Mouse (Mus musculus): Measurements from ENCODE around the gene Dazap1.

Gene Dazap1

DNA sequence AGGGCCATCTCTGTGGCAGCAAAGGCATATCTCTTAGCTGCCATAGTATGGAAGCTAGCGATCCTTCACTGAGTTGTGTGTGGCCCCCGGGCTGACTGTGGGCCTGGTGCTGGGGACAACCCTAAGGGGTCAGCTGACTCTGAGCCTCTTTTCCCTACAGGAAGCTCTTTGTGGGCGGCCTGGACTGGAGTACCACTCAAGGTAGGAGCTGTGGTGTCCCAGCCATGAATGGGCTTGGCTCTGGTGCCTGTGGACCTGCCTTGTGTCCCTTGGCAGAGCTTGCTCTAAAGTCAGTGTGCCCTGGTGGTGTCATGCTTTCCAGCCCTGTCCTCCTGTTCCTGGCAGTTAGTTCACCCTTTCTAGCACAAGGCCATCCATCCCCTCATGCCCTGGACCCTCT lies 12.6 kb downstream of the Dazap1 start:
- DNase-seq = no peak

DNA sequence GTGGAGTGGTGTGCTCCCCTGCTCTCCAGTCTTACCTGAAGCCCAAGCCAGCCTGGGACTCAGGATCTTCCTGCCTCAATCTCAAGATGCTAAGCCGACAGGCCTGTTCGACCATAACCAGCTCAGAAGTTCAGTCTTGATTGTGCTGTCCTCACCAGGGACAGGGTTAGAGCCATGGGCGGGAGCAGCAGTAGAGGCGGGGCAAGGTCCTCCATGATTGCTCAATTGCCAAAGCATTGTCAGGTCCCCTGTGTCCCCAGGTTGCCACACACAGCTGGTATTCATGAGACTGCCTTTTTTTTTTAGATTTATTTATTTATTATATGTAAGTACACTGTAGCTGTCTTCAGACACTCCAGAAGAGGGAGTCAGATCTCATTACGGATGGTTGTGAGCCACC lies 15.0 kb downstream of the Dazap1 start:
- no peak for DNase-seq

DNA sequence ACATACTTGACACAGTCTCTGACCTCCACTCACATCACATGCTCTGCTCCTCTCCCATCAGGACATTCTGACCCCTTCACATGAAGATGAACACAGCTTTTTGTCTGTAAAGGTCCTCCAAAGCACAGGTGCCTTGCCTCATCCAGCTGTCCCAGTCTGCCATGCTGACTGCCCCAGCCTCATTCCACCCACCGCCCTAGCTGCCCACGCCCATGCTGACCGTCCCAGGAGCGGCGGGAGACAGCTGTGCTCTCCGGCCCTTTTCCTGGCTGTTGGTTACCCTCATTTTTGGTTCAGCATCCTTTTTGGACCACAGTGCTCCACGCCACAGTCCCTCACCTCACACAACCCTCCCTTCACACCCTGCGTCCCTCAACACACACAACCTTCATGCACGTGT lies 17.1 kb downstream of the Dazap1 start:
- no peak for DNase-seq

DNA sequence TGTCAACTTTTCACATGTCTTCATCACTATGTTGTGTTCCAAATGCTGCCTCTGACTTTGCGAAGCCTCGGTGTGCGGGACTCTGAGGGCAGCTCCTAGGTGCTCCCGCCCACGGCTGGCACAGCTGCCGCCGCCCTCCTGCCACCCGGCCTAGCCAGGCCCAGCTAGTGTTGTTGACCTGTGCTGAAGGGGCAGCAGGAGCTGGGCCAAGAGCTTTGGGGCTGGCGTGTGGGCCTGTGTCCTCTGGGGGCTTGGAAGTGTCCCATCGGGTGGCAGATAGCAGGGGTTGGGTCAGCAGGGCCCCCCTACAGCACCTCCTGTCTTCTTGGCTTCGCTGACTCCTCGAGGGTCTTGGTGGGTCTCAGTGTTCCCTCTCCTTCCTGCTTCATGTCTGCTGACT lies 18.0 kb downstream of the Dazap1 start:
- DNase-seq = no peak

DNA sequence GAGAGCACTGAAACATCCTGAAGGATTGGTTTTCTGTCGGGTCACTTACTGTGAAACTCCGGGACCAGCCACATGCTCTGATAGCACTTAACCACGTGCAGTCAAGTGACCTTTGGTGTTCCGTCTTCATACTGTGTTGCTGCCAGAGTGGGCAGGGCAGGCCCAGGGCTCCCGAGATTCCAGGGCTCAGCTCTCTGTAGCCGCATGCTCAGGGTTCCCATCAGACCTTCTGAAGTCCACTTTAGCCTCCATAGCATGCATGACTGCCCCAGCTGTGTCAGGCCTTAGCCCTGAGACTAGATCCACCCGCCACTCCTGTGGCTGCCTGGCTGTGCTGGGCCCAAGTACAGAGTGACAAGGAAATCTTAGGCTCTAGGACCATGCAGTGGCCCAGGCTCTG lies 20.0 kb downstream of the Dazap1 start:
- no peak for DNase-seq

DNA sequence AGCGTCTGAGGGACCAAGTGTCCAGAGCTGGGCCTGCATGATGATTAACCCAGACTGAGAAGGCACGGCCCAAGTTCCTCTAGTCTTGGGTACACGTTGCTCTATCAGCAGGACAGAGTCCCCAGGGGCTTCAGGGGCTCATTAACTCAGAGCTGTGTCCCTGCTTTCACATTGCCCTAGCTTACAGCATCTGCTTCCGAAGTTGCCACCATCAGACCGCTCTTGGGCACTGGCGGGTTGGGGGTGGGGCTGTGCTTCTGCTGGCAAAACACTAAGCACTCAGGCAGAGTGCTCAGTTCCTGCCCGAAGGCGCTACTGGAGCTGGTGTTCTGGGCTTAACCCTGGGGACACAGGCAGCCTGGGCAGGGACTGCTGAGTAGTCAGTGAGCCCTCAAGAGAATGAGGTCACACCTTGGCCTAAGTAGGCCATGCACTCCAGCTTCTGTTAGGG lies 20.7 kb downstream of the Dazap1 start:
- no peak for DNase-seq

DNA sequence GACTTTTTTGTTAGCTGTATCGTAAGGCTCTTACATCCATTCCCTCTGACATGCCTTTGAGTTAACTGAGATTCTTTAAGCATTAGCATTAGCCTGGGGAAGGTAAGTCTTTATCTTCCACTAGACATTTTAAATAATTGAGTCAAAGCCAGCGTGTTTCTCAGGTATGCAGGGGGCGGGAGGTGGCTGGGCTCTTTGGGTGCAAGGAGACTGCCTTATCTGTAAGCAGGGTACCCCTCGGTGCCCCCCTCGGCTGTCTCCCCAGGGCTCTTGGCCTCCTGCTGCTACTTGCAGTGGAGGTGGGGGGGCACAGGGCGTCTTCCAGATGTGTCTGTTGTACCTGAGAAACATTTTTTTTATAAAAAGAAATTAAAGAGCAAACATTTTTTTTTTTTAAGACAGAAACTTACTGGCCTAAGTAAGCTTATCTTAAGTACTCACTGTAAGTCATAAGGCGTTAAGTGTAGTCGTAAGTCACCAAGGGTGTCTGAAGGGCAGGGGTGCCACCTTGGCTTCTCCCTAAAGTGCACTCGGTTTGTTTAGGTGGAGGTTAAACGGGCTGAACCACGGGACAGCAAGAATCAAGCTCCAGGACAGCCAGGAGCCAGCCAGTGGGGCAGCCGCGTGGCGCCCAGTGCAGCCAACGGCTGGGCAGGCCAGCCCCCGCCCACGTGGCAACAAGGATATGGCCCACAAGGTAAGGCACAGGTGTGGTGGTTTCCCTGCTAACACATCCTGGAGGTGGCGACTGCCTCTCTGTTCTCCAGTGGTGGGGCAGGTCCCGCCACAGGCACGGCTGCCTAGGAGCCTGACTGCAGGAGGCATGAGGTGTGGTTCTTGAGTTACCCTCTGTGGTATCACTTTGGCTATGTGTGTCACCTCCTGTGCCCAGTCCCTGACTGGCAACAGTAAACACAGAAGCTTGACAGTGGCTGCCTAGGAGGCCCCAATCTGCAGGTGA lies 21.5 kb downstream of the Dazap1 start:
- no peak for DNase-seq

DNA sequence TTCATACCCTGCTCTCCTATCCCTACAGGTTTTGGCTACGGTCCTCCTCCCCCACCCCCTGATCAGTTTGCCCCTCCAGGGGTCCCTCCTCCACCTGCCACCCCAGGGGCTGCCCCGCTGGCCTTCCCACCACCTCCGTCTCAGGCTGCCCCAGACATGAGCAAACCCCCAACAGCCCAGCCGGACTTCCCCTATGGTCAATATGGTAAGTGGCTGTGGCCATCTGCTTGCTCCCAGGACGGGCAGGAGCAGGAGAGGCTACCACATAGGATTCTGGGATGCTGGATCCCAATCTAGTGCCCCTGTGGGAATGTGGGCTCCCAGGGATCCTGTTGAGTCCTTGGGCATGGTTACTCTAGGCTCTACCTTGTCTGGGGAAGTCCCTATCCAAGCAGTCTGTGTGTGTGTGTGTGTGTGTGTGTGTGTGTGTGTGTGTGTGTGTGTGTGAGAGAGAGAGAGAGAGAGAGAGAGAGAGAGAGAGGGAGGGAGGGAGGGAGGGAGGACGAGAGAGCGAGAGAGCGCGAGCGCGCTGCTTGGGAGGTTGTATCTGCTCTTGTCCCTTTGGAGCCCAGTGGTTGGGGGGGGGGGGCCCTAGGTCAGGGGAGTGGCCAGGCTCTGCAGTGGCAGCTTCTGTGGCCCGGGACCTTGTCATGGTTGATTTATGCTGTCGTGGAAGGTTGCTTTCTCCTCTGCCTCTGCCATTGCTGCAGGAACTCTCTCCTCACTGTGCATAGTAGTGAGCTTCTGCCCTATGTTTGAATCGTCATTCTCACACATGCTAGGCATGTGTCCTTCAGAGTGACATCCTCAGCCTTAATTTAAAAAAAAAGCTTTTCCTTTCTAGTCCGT lies 24.2 kb downstream of the Dazap1 start:
- no peak for DNase-seq

DNA sequence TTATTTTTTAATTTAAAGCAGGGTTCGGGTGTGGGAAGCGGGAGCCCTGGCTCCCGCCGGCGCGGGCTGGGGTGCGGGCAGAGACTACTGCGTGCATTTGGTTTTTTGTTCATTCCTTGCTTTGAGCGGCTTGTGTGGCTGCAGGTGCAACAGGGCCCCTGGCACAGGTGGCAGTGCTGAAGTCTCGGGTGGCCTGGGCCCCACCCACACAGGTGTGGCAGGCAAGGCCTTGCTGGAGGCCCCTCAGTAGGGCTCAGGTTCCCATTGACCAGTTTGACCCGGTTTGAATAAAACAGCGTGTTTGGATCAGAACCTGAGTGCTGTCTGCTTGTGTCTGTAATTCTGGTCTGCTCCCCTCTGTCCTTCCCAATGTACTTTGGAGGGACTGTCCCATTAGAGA lies 26.8 kb downstream of the Dazap1 start:
- no peak for DNase-seq

DNA sequence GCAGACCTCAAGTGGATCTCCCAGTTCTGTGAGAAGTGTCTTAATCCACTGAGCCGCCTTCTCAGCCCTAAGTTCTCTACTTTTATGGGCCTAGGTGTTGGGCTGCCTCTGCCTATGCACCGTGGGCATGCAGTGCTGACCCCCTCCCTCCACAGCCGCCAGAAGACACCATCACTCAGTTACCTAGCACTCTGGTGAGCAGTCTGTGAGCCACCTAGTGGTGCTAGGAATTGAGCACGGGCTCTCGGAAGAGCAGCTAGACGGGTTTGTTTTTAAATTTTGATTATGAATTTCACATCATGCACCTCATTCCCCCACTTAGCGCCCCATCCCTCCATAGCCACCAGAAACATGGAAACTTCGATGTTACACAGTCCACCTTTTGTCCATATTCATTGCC lies 27.4 kb downstream of the Dazap1 start:
- DNase-seq = no peak

DNA sequence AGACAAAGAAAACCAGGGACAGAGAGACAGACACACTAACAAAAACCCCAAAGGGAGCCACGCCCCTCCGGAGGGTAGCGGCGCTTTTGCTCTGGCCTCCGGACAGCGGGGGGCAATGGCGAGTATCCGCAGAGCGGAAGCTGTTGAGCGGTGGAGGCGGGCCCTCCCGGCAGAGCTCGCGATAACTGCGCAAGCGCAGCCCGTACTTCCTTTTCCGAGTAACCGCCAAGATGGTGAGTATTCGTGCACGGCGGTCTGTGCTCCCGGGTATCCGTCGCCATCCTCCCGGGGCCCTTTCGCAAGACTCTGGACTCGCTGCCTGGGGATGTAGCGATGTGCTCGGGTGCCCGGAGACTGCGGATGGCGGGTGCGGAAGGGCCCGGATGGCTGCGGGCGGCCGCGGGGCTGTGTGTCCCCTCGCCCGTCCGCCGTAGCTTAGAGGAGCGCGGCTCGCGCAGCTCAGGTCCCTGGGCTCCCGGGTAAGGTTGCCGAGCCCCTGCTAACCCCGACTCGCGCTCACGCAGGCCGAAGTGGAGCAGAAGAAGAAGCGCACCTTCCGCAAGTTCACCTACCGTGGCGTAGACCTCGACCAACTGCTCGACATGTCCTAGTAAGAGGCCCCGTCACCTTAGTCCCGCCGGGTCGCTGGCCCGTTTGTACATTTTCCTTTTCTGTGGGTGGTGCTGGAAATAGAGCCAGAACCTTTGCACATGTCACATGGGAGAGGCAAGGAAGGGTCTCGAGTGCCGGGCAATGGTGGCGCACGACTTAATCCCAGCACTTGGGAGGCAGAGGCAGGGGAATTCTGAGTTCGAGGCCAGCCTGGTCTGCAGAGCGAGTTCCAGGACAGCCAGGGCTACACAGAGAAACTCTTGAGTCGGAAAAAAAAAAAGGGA lies 31.2 kb downstream of the Dazap1 start, which contains the start of gene Rps15:
Gene Rps15, plus strand, starts transcription at position 203 of the 896 bp plus-strand sequence.
- DNase-seq = peak; percentile 92

DNA sequence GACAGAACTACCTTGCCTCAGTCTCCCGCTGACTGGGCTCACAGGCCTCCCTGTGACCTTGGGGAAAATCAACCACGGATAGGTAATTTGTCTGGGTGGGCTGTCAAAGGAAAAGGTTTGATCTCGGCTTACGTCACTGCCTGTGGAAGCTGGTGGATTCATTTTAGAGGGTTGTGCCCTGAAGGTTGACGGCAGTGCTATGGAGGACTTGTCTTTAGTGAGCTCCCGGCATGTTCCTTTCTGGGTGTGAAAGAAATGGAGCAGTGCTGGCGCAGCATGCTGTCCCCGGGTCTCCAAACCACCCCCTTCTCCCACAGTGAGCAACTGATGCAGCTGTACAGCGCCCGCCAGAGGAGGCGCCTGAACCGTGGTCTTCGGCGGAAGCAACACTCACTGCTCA lies 32.0 kb downstream of the Dazap1 start:
- peak; percentile 15 for DNase-seq

DNA sequence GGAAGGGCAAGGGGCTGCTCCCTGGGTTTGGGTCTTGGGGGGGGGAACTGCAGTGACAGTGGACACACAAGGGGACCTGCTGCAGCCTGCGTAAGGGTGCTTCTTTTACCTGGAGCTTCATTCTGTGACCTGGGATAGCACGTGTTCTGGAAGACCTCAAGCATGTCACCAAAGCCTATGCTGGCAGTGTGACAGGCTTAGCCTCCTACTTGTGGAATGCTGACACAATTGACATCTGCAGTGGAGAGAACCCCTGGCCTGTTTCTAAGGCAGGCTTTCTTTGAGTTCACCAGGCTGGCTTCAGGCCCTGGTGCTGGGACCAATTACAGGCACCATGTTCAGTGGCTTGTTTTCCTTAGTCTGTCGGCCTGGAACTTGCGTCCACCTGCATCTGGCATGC lies 33.0 kb downstream of the Dazap1 start:
- DNase-seq = no peak

DNA sequence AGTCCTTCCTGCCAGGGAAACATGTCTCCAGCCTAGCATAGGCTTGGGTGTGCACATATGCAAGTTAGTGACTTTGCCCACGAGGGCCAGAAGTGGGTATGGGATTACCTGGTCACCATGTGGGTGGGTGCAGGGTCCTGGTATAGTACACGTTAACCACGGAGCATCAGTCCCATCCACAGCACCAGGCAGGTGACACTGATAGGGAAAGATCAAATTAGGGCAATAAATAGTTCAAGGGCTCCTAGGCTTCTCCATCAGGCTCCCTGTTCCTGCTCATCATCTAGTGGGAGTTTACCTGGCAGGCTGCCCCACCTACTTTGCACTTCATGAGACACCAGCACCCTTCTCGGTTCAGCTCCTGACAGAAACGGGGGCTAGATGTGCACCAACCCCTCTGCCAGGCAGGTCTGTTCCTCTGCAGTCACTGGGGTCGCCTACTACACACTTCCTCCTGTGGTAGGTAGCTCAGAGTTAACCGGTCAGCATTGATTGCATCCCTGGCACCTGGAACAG lies 33.6 kb downstream of the Dazap1 start:
- no peak for DNase-seq

DNA sequence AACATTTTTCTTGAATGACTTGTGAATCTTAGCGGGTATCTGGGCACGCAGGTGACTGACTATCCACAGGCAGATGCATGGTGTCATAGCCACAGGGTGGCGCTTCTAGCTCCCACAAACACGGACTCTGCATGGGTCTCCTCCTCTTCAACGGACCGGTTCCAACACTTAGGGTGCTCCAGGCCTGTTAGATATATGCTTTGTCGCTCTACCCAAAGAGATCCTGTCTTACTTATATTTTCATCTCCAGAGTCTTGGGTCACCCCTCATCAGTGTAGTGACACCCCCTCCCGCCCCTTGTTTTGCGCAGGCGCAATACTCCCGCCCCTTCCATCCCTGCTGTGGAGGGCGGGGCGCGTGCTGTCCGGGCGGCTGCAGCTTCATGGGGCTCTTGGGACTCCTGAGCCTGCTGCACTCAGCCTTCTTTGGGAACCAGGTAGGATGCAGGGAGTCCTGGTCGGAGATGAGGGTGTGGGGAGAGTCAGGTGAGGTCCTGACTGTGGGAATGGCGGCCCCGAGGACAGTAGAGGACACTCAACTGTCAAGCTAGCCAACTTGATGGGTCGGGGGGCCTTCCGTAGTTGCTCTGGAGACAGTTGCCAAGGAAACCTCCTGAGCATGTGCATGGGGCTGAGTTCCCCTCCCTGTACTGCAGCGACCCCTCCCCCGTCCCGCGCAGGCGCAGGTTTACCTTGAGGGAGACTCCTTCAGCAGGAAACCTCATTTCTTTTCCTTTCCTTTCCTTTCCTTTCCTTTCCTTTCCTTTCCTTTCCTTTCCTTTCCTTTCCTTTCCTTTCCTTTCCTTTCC lies 34.5 kb downstream of the Dazap1 start, which contains the start of gene Apc2:
Gene Apc2, plus strand, starts transcription at position 360 of the 808 bp plus-strand sequence.
- DNase-seq = peak; percentile 81

DNA sequence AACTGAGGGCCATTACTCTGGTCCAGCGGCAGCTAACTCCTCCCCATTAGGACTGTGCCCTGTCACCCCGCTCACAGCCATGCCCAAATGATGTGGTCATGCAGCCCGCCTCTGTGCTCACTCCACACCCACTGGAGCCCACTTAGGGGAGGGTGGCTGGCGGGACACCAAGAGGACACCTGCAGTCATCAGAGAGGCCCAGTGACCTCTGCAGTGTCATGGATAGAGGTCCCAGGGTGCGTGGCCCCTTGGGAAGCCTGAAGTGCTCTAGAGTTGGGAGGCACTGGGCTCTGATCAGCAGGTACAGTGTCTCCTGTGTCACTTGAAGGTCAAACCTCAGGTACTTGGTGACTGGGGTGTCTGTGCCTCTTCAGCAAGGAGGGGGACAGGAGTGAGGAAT lies 35.5 kb downstream of the Dazap1 start:
- no peak for DNase-seq

DNA sequence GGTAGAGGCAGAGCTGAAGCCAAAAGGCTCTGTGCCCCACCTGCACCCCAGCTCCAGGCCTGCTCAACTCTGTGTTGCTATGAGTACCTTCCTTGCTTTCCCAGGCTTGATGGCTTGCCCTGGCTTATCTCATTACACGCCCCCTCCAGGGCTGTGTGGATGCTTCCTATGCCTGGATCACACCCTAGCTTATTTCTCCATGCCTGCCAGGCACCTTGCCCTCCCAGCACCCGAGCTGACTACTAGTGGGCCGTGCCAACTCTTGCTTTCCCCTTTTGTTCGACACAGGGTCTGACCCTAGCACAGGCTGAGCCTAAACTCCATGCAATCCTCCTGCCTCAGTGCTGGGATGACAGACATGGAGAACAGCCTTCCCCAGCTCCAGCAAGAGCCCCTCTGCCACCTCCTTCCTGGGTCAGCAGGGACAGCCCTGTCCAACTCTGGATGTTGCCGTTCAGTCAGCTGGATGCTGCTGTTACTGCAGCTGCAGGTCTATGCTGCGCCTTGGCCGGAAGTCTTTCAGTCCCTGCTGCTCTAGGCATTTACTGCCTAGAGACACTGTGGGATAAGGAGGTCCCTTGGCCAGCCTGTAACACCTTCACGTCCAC lies 36.3 kb downstream of the Dazap1 start:
- no peak for DNase-seq

DNA sequence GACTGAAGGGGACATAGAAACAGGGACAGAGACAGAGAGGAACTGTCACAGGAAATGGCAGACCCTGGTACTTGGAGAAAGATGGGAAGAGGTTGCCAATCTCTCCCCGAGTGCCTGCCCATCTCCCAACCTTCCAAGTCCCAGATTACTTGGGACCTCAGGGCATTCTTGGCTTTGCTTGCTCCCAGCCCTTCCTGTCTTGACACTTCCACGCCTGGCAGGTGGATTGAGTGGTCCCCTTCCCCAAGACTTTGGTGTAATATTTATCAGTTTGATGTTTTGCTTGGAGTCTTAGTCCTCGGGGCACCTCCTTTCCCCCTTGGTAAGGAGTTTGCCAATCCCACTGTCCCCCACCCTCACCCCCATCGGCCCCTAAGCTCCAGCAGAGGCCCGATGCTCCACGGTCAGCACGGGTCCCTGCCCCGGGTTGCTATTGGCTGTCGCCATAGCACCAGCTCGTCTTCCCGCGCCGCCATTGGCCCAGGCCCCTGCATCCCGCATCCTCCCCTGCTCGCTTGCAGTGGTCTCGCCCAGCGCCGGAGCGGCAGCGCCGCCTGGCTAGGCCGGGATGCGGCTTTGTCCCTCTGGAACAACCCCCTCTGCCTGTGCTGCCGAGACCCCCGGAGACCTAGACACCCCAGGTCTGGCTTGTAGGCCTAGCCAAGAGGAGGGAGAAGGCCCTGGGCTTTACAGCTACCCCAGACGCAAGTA lies 37.4 kb downstream of the Dazap1 start:
- peak; percentile 93 for DNase-seq

DNA sequence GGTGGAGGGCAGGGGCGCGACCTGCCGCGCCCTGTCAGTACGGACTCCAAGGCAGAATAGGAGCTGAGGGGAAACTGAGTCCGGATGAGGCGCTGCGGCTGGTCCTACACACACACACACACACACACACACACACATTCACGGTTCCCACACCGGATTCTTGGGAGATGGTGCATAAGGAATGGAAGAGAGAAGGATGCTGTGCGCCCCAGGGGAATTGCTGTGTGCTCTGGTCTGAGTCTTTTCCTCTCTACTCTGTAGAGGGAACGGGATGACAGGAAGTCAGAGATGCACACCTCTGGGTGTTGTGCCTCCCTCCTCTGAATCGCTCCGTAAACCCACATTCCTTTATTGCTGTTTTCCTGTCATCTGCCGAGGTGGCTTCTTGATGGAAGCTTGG lies 38.0 kb downstream of the Dazap1 start:
- DNase-seq = no peak

DNA sequence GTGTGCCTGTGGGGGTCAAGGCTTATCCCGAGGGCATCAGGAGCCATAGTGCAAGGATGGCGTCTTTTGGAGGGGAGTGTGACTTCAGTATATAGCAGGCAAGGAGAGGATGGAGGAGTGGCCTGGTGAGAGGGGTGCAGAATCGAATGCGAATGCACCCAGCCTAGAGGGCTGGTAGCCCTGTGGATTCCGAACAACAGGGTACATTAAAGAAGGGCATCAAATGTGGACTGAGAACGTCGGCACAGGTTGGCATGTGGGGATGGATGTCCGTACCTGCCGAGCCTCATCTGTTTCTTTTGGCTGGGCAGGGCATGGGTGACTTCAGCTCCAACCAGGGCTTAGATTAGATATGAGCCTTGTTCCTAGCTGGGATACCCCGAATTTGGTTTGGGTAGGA lies 38.5 kb downstream of the Dazap1 start:
- no peak for DNase-seq
